Mouse (Mus musculus) frontal cortex, postnatal 25 days (tissue): Measurements from ENCODE around the gene Tjap1.
A peak's percentile ranks its signal among the peaks of the same experiment; 100 is the strongest.

Experiments used
- DNase-seq, 2 experiments: peaks; one replicate each; pipeline ENCODE4 v3.0.0; 2022; ENCODE audit warnings: low spot score in 2 of 2

Gene Tjap1

GRCm38 (mm10) chr17:46253452-46254084 is 29.3 kb downstream of the Tjap1 start, which contains the start of gene Lrrc73:
Gene Lrrc73 (plus strand): TSS chr17:46253531.
- peak; percentile 91 to 92 for DNase-seq

- no peak for DNase-seq
Observed at GRCm38 (mm10) chr17:46252571-46253451, 30.0 kb downstream of the Tjap1 start.

GRCm38 (mm10) chr17:46251174-46251573 is 31.7 kb downstream of the Tjap1 start:
- DNase-seq: no peak

- no peak for DNase-seq
Observed at GRCm38 (mm10) chr17:46248189-46248522, 34.7 kb downstream of the Tjap1 start.

GRCm38 (mm10) chr17:46247512-46248188 is 35.2 kb downstream of the Tjap1 start, which contains the start of the genes Polr1c and Yipf3:
Gene Polr1c (minus strand): TSS chr17:46248054.
Gene Yipf3 (plus strand): TSS chr17:46248080.
- peak; percentile 86 to 91 for DNase-seq

- DNase-seq: no peak
Observed at GRCm38 (mm10) chr17:46244579-46244978, 38.2 kb downstream of the Tjap1 start.

GRCm38 (mm10) chr17:46243624-46244023 is 39.2 kb downstream of the Tjap1 start:
- DNase-seq: no peak

GRCm38 (mm10) chr17:46242993-46243392 is 39.8 kb downstream of the Tjap1 start:
- no peak for DNase-seq

- no peak for DNase-seq
Observed at GRCm38 (mm10) chr17:46242274-46242673, 40.6 kb downstream of the Tjap1 start.

GRCm38 (mm10) chr17:46241471-46241870 is 41.4 kb downstream of the Tjap1 start:
- DNase-seq: no peak

- DNase-seq: no peak
Observed at GRCm38 (mm10) chr17:46239516-46240114, 43.2 kb downstream of the Tjap1 start.

GRCm38 (mm10) chr17:46237480-46237879 is 45.3 kb downstream of the Tjap1 start:
- DNase-seq: no peak

GRCm38 (mm10) chr17:46237079-46237478 is 45.7 kb downstream of the Tjap1 start:
- no peak for DNase-seq

- no peak for DNase-seq
Observed at GRCm38 (mm10) chr17:46236067-46236466, 46.8 kb downstream of the Tjap1 start.

- DNase-seq: no peak
Observed at GRCm38 (mm10) chr17:46227576-46227975, 55.2 kb downstream of the Tjap1 start.

- DNase-seq: no peak
Observed at GRCm38 (mm10) chr17:46221601-46222000, 61.2 kb downstream of the Tjap1 start.

GRCm38 (mm10) chr17:46210550-46210949 is 72.3 kb downstream of the Tjap1 start:
- no peak for DNase-seq
